Mouse (Mus musculus): ENCODE measurements around the gene Rrnad1. TPM values are rescaled to one million over a fixed set of nuclear protein-coding genes. Genes with fewer than 3 reads are reported as not detected.

Rrnad1 gene
- total RNA-seq, 2 experiments from 2014 or later: 17.1 to 17.8 TPM

DNA sequence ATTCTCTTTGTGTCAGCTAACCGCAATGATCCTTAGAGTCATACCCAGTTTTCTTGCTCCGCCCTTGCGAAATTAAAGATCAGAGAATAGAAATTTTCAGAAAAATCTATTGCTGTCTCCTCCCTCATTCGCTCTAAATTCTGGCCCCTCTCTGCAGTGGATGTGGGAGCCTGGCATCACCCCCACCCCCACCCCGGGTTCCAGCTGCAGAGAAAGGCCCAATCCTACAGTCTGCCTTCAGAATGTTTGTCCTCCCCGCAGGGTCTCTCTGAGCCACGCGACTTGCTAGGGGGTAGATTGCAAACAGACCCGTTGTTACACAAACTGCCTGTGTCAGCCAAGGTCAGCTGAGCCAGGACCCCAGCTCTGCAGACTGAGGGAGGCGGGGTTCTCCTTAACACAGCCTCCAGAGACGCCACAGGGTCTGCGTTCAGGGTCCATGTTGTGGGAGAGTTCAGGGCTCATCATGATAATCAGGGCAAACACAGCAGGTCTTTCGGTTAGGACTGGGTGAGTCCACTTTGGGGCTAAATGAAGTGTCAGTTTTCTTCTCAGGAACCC lies 19.5 kb upstream of the Rrnad1 start:
- no peak for DNase-seq
- intact Hi-C loops (cut with DNase I): no loop called here

DNA sequence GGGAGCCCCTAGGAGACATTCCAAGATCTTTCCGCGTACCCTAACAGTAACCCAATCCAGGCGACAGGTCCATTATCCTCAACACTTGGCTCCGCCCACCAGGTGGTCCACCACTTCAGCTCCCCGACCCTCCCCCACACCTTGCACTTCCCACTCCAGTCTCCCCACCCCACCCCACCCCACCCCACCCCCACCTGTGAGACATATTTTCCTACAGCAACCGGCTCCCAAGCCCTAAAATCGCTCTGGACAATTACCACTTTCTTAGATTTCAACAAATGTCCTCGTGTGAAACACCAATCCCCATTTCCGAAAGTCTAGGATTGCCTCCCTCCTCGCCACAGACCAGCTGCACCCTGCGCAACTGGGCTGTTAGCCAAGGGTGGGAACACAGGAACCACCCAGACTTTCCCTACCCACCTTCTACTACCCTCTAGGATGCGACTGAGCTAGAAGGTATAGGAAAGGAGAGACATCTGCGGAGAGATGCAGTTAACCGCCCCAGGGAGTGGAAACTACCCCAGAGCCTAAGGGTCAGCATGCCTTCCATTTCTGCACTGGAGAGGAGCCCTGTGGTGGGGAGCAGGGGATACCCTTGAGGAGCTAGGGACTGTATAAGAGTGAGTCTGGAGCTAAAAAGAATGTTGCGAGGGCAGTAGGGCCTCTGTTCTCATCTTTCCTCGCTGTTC lies 18.9 kb upstream of the Rrnad1 start:
- intact Hi-C loops (cut with DNase I): no loop called here

DNA sequence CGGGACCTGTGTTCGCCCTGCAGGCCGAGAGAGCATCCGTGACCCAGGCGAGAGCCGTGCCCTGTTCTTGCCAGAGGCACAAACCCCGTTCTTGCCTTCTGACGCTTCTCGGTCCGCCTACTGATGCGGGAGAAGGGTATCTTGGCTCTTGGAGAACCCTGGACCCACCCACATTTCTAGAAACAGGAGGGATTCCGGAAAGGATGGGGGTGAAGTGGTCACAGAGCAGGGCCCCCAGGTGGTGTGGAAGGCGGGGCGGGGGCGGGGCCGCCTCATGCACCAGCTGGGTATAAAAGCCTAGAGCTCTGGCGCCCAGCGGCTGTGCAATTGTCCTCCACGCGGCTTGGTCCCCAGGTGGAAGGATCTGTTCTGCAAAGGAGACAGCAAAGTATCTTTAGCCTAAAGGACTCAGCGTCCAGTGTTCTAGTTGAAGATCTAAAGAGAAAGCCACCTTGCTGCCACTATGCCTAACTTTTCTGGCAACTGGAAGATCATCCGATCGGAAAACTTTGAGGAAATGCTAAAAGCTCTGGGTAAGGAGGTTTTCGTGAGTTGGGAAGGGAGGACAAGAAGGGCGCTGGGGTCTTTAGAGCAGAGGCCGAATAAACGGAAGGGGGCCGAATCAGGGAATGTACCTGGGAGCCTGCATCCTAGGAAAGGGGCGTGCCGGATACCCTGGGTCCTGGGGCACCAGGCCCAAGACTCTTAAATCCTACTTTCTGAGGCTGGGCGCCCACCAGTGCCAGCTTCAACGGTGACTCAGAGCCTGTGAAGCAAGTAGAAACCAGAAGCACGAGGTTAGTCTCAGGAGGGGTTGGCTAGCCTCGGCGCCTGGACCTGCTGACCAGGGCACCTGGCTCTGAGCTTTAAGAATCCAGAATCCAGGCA lies 18.1 kb upstream of the Rrnad1 start, which contains the start of gene Crabp2:
Gene Crabp2, plus strand, starts transcription at position 289 of the 888 bp plus-strand sequence.
- DNase-seq: no peak
- intact Hi-C loops (cut with DNase I): no loop called here

More for the DNA sequence above, 18.9 kb upstream of the Rrnad1 start:
- no peak for DNase-seq

DNA sequence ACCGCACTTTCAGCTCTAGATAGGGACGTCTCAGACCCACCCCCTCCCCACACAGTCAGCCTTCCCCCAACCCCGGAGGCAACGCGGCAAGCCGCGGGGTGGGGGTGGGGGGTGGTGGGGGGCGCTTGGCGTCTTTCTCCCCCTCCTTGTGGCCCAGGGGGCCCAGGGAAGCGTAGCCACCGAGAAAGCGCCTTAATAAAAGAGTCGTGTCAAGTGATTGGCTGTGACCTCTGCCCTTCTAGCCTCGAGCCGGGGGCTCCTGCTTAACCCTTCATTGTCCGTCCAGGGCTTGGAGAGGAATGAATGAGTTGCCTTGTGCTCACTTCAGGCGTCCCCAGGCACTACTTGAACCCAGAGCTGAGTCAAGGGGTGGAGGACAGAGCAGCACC lies 17.3 kb upstream of the Rrnad1 start:
- DNase-seq: no peak

DNA sequence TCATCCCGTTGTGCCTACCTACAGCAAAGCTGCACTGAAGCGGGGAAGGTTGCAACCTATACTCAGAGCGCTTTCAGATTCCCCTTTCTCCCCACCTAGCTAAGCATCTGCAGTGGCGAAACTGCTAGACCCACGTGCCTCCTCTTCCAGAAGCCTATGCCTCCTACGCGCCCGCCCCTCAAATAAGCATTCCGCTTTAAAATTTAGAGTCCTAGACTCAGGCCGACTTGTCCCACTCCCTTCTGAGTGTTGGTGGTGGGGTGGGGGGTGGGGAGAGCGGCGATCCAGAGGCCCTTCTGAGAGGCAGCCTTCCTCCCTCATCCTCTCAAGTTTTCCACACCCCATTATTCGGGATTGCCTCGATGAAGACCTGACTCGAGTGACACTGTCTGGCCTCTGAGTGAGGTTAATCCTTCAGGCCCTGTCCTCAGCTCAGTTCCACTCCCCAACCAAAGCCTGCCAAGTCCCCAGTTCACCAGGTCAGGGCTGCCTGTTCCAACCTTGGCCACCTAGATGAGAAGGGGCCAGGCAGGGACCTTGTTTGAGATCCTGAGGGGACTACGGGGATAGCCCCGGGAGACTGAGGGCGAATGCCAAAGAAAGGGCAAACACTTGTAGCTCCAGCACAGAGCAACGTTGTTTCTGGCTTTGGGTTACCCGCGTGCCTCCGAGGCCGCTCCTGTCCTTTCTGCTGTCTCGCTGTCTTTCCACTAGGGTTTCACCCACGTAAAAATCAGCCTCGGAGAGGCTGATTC lies 16.7 kb upstream of the Rrnad1 start:
- intact Hi-C loops (cut with DNase I): no loop called here

More for the DNA sequence above, 17.3 kb upstream of the Rrnad1 start:
- intact Hi-C loops (cut with DNase I): no loop called here

DNA sequence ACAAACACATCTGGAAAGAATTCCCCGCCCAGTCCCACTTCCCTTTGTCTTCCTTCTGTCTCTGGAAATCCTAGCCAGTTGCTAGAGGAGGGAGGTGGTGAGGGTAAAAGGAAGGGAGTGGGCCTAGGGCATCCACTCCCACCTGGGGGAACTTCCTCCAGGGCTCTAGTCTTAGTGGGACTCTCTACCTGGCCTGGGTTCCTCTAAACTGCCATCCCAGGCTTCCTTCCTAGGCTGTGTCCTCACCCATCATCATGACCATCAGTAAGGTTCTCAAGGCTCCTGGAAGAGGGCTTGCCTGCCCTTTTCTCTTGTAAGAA lies 16.0 kb upstream of the Rrnad1 start:
- no peak for DNase-seq
- intact Hi-C loops (cut with DNase I): no loop called here

More for the DNA sequence above, 16.7 kb upstream of the Rrnad1 start:
- DNase-seq: no peak

DNA sequence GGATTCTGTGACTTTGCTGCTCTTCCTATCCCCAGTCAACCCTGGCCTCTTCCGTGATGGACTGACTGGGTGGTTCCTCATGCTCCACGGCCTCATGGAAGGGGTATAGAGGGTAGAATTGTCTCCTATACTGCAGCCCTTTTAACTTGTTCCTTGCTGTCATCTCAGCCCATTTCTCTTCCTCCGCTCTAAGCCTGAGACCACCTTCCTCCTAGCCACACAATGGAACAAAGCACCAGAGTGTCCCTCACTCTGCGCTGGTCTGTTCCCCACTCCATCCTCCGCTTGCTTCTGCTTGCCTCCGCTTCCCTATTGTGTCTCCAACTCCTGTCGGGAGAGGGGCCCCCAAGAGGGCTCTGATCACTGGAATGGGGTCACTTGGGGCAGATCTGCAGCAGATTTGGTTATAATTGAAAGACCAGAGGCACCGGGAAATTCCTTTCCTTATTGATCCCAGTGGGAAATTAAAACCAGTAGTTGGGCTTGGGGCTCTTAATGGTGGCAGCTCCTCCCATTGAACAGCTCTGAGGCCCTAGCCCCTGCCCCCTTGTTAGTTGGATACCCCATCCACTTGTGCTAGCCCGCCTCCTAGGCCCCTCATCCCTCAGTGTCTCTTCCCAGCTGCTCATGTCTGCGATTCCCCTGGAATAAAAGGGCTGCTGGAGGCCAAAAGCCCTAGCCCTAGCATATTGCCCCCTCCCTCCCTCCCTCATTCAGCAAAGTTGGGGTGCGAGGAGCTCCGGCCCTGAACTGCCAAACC lies 15.4 kb upstream of the Rrnad1 start:
- intact Hi-C loops (cut with DNase I): no loop called here
- DNase-seq: no peak

DNA sequence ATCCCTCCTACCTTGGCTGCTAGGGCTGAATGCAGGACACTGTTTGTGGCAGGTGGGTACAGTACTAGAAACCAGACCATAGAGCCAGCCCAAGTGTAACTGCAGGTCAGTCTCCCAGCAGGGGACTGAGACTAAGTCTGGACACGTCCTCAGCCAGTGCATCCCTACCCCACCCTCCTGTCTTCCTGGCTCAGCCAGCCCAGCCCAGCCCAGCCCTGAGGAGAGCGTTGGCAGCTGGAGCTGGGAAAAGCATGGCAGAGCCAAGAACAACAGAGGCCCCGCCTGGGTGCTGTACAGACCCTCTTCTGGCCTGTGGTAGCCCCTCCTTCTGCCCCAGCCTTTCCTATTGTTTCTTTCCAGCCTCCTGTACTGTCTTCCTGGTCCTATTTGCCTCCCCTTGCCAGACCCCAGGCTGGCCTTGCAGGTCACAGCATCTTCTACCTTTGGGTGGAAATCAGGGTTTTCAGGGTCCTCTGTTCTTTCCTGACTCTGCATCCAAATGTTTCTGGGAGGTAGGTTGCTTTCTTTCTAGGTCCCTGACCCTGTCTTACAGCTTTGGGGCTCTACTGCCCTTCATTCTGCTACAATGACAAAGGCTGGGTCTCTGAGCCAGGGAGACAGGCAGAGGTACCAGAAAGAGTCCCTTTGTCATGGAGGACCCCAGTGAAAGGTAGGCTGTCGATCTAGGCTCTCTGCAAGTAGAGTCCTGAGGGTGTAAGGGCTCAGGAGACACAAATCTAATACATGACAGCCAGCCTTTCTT lies 14.5 kb upstream of the Rrnad1 start:
- peak; percentile 43 for DNase-seq
- intact Hi-C loops (cut with DNase I): no loop called here

DNA sequence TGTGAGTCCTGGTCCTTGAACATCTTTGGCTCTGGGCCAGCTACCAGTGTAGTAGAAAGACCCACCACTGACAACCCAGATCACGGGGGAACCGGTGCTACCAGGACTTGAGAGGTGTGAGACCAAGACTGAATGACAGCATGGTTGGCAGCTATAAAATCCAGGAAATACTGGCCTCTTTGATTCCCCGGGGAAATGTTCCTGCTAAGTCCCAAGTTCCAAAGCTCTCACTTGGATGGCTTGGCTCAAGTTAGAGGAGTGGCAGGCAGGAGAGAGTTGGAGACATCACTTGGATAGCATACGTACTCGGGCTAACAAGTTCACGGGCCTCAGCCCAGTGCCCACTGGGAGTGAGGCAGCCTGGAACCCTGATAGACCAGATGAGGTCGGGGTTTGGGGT lies 13.1 kb upstream of the Rrnad1 start:
- DNase-seq: no peak
- intact Hi-C loops (cut with DNase I): no loop called here

DNA sequence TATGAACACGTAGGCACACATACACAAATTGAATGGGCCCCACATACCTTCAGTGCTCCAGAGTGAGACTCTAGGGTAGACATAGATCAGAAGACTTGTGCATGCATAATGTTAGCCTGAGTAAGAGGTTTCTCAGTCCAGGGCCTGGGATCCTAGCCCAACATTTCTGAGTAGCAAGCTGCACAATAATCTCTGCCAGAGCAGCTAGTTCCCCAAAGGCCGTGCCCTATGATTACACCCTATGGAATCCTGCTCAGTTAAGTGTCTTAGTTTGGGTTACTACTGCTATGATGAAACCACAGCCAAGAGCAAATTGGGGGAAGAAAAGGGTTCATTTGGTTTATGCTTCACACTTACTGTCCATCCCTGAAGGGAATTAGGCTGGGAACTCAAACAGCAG lies 12.0 kb upstream of the Rrnad1 start:
- intact Hi-C loops (cut with DNase I): no loop called here
- no peak for DNase-seq

DNA sequence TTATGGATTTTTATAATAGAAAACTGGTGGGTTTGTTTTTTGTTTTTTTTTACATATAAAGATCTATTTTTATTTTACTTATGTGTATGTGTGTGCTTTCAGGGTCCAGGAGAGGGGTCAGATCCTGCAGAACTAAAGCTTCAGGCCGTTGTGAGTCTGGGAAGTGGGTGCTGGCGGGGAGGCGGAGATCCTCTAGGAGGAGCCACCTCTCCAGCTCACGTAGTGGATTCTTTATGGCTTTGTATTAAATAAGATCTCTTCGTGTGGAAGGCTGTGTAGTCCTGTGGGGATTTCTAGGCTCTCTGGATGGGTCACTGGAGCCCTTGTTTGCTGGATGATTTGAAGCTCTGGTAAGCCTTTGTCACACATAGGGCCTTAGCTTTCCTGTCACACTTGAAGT lies 10.1 kb upstream of the Rrnad1 start:
- no peak for DNase-seq
- intact Hi-C loops (cut with DNase I): no loop called here

DNA sequence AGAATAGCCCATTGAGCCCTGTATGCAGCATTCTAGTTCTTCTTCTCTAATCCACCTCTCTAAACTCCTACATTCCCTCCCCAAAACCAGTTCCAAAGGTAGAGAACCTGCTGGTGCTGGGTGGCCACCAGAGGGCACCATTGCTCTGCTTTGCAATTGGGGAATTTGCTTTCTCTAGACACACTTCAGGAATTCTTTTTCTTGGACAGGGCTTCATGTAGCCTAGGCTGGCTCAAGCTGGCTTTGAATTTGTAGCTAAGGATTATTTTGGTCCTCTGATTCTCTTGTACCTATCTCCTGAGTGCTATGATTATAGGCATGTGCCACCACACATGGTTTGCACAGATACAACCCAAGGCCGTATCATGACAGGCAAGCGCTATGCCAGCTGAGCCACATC lies 5.3 kb upstream of the Rrnad1 start:
- intact Hi-C loops (cut with DNase I): no loop called here
- peak; percentile 91 for DNase-seq

DNA sequence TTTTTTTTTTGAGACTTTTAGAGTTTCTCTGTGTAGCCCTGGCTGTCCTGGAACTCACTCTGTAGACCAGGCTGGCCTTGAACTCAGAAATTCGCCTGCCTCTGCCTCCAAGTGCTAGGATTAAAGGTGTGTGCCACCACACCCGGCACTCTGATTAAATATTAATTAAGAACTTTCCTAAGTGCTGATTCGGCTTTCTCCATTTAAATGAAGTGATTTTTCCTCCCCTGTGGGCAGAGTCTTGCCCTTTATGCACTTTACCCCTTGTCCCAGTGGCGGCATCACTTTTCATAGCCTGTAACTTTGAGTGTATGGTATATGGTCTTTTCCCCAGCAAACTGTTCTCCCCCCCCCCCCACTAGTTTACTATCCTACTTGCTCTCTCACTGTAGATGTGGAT lies 4.7 kb upstream of the Rrnad1 start:
- no peak for DNase-seq
- intact Hi-C loops (cut with DNase I): no loop called here

DNA sequence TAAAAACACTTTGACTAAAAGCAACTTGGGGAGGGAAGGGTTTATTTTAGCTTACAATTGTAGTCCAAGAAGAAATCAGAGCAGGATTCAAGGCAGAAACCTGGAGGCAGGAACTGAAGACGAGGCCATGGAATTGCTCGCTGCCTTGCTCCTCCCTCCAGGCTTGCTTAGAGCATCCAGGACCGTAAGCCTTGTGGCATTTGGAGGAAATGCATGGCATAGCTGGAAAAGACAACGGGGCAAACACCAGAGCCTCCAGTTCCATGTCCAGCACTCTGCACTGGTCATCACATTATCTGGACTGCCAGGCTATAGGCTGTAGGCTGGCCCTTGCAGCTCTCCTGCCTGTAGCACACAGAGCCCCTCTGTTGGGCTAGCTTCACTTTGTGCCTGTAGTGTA lies 4.0 kb upstream of the Rrnad1 start:
- intact Hi-C loops (cut with DNase I): no loop called here
- DNase-seq: no peak

DNA sequence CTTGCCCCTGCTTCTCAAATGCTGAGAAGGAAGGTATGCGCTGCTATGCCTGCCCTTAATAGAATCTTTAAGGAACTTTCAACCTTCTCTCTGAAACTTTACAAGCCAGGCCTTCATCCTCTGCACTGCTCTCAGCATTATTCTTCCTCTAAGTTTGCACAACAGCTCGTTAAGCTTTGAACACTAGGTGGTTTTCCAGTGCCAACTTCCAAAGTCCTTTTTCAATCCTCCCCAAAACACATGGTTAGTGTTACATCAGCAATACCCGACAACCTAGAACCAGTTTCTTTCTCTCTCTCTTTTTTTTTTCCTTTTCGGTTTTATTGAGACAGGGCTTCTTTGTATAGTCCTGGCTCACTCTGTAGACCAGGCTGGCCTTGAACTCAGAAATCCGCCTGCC lies 3.5 kb upstream of the Rrnad1 start:
- DNase-seq: no peak
- intact Hi-C loops (cut with DNase I): no loop called here

DNA sequence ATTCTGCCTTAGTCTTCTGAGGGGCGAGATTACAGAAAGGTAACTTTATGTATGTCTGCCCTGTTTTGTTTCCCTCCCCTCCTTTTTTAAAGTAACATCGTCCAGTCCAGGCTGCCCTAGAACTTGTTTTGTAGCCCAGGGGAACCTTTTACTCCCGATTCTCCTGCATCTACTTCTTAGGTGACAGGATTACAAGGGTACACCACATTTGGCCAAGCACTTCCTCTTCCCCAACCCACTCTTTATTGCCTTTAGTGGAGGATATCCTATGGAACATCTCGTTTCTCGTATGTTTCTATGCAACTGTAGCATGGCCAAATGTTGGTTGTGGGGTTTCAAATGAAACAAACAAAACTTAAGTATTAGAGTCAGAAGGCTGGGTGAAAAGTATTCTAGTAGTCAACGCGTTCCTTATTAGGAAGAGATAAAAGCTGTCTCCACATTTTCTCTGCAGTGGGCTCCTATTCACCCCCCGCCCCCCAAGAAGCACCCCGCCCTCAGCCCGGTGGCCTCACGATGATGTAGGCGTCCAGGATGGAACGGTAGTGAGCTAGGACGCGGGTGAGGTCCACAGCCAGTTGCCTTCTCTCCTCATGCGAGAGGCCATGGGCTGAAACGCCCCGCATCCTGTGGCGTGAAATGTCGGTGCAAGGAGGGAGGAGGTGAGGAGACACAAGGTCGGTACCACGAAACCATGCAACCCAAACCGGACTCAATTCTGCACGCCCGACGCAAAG lies 1.0 kb downstream of the Rrnad1 start:
- no peak for DNase-seq
- intact Hi-C loops (cut with DNase I): no loop called here

DNA sequence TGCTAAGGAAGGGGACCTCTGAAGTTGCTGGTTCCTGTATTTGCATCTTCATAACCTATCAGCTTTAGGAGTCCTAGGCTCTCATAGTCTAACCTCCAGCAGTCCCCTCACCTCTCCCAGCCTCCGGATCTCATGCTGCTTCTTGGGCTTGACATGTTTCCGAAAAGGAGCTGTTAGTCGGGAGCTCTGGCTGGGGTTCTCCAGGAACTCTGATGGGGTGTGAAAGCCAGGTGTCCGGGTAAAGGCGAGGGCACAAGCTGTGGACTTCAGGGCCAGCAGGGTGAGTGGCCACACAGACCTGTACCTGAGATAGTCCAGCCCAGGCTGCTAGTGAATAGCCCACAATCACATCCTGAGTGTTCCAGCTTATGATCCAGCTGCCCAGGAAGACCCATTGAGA lies 3.1 kb downstream of the Rrnad1 start:
- intact Hi-C loops (cut with DNase I): no loop called here
- DNase-seq: no peak

DNA sequence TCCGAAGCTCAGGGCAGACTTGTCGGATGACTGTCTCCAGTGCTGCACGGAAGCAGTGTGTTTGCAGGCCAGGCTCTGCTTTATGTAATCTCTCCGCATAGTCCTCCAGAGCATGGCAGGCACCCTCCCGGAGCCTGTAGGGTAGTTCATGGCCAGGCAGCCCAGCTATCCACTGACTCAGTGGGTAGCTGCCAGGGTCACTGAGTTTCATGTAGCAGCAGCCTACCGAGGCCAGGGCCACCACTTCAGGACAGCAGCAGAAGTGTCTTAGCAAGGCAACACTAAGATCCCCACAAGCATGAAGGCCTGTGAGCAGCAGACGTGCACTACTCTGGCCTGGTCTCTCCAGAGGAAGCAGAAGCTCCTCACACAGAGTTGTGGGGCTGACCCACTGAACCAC lies 5.5 kb downstream of the Rrnad1 start:
- intact Hi-C loops (cut with DNase I): no loop called here
- no peak for DNase-seq

DNA sequence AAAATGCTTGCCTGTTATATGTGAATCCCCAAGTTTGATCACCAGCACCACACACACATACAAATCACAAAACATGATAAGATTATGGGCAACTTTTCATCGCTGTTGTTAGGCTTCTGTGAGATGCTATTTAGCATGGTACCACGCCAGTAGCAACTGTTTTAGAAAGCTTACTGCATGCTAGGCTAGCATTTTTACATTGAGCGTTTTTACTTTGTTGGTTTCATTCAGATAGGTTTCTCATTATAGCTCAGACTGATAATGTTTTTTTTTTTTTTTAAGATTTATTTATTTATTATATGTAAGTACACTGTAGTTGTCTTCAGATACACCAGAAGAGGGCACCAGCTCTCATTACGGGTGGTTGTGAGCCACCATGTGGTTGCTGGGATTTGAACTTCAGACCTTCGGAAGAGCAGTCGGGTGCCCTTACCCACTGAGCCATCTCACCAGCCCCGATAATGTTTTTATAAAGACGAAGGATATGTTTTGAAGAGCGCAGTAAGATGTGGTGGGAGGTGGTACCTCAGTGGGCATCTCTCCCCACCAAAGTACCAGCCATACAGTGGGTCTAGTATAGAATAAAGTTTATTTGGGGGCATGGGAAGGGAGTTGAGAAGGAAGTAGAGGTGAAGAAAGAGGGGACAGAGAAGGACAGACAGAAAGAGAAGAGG lies 10.1 kb downstream of the Rrnad1 start:
- DNase-seq: no peak
- intact Hi-C loops (cut with DNase I): no loop called here
